Mouse (Mus musculus): ENCODE results near the gene Ggnbp2.
A peak's percentile ranks its signal among the peaks of the same experiment; 100 is the strongest.
"Not testable (repeated sequence)": the region's sequence is repeated elsewhere in the genome, so short reads cannot be mapped to it uniquely, and the experiment has no call there.

Gene Ggnbp2

GRCm38 (mm10) chr11:84879772-84880464 is 9.3 kb upstream of the Ggnbp2 start, which contains the start of the genes Myo19 and Pigw:
Myo19 (plus strand) TSS chr11:84880148.
Pigw (minus strand) TSS chr11:84880285.
- peak; percentile 72 for DNase-seq (ENCODE audit: low read depth, low spot score)

- no peak for DNase-seq (ENCODE audit: low read depth, low spot score)
Observed at GRCm38 (mm10) chr11:84879007-84879771, 8.6 kb upstream of the Ggnbp2 start.

GRCm38 (mm10) chr11:84876020-84876419 is 5.4 kb upstream of the Ggnbp2 start:
- not testable (repeated sequence) for DNase-seq (ENCODE audit: low read depth, low spot score)

GRCm38 (mm10) chr11:84873042-84873833 is 2.6 kb upstream of the Ggnbp2 start:
- no peak for DNase-seq (ENCODE audit: low read depth, low spot score)

- no peak for DNase-seq (ENCODE audit: low read depth, low spot score)
Observed at GRCm38 (mm10) chr11:84871548-84872069, 992 bp upstream of the Ggnbp2 start.

- peak; percentile 23 for DNase-seq (ENCODE audit: low read depth, low spot score)
Observed at GRCm38 (mm10) chr11:84871046-84871445, 429 bp upstream of the Ggnbp2 start.

- peak; percentile 95 for DNase-seq (ENCODE audit: low read depth, low spot score)
Observed at GRCm38 (mm10) chr11:84869537-84870232, 932 bp downstream of the Ggnbp2 start.

- no peak for DNase-seq (ENCODE audit: low read depth, low spot score)
Observed at GRCm38 (mm10) chr11:84868786-84869259, 1.8 kb downstream of the Ggnbp2 start.

- no peak for DNase-seq (ENCODE audit: low read depth, low spot score)
Observed at GRCm38 (mm10) chr11:84867586-84867985, 3.0 kb downstream of the Ggnbp2 start.

- no peak for DNase-seq (ENCODE audit: low read depth, low spot score)
Observed at GRCm38 (mm10) chr11:84865268-84865667, 5.3 kb downstream of the Ggnbp2 start.

GRCm38 (mm10) chr11:84855285-84855684 is 15.3 kb downstream of the Ggnbp2 start:
- DNase-seq (ENCODE audit: low read depth, low spot score), result no peak

GRCm38 (mm10) chr11:84847475-84848090 is 23.0 kb downstream of the Ggnbp2 start:
- DNase-seq (ENCODE audit: low read depth, low spot score), result no peak

- no peak for DNase-seq (ENCODE audit: low read depth, low spot score)
Observed at GRCm38 (mm10) chr11:84846741-84847474, 23.7 kb downstream of the Ggnbp2 start.

- no peak for DNase-seq (ENCODE audit: low read depth, low spot score)
Observed at GRCm38 (mm10) chr11:84839330-84839729, 31.3 kb downstream of the Ggnbp2 start.

GRCm38 (mm10) chr11:84829495-84829894 is 41.1 kb downstream of the Ggnbp2 start:
- DNase-seq (ENCODE audit: low read depth, low spot score), result not testable (repeated sequence)

- DNase-seq (ENCODE audit: low read depth, low spot score), result peak; percentile 87
Observed at GRCm38 (mm10) chr11:84828516-84829399, 41.9 kb downstream of the Ggnbp2 start, which contains the start of gene Dhrs11. Dhrs11 (minus strand) TSS chr11:84828994.

- no peak for DNase-seq (ENCODE audit: low read depth, low spot score)
Observed at GRCm38 (mm10) chr11:84827901-84828503, 42.6 kb downstream of the Ggnbp2 start.

- DNase-seq (ENCODE audit: low read depth, low spot score), result no peak
Observed at GRCm38 (mm10) chr11:84827492-84827891, 43.1 kb downstream of the Ggnbp2 start.

Measured in forelimb bud, embryonic 11.5 days (tissue).